Mouse (Mus musculus): ENCODE data around the gene Fbxw7.

Fbxw7 gene

DNA sequence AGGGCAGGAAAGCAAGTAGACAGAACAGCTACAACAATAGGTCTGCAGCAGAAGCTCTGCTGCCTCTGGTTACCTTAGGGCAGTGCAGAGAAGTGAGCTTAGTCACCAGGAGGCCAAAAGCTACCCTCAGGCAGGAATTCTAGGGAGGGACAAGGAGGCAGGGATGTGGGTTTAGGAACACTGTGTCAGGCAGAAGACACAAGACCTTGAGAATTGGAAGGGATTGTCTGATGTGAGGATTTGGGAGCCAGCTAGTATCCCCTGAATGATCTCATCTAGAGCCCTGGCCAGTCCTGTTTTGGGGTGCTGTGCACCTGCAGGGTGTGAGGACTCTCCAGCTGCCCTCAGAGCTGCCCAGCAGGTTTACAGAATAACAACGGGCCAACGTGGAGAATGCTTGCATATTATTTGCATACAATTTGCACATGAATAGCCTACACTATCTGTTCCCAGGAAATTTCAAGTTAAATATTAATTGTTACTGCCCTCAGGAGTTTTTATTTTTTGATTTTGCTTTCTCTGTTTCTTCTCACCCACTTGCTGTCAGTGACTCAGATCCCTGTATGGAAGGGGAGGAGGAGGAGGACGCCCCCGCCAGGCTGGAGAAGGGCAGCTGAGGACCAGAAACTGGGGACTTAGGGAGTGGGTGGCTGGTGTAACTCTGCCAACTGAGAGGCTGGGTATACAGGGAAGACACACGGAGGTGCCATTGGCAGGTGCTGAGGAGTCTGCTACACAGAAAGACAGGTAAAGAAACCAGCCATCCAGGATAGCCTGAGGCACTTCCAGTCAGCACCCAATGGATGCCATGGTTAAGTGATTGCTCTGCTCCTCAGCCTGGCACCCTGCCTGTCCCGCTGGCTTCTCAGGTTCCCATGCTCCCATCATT, 210.0 kb downstream of the Fbxw7 start:
- peak; percentile 74 to 80 for DNase-seq (ENCODE audit: low spot score in 2 of 2)

Measured in frontal cortex, postnatal 36 days (tissue).